Mouse (Mus musculus): ENCODE results near the gene Mto1.
"Not testable (repeated sequence)": the region's sequence is repeated elsewhere in the genome, so short reads cannot be mapped to it uniquely, and the experiment has no call there.

- not testable (repeated sequence) for TF ChIP-seq TAL1, GATA1 (IDR thresholded peaks at IDR 0.05; ENCODE audit: low read length)
These were observed 30.1 kb downstream of the Mto1 start for GRCm38 (mm10) chr9:78478009-78478605.

All from erythroblast, embryonic 14.5 days (primary cell).